Mouse (Mus musculus) macrophage (primary cell): ENCODE measurements around the gene Slc11a1. TPM values are rescaled to one million over a fixed set of nuclear protein-coding genes. Genes with fewer than 3 reads are reported as not detected.
A peak's percentile ranks its signal among the peaks of the same experiment; 100 is the strongest.
"Not testable (repeated sequence)": the region's sequence is repeated elsewhere in the genome, so short reads cannot be mapped to it uniquely, and the experiment has no call there.

Experiments used
- H3K27ac ChIP-seq: fragments of 350-480 bp; formaldehyde crosslinking; 2 replicates; pipeline ENCODE4 v1.9.0; 2021
- H3K36me3 ChIP-seq: fragments of 350-480 bp; formaldehyde crosslinking; 2 replicates; pipeline ENCODE4 v1.9.0; 2021; ENCODE audit errors: inconsistent target
- H3K4me3 ChIP-seq: fragments of 350-480 bp; formaldehyde crosslinking; 2 replicates; pipeline ENCODE4 v1.9.0; 2021; ENCODE audit errors: inconsistent target
- H3K79me2 ChIP-seq: fragments of 350-480 bp; formaldehyde crosslinking; 2 replicates; pipeline ENCODE4 v1.9.0; 2021; ENCODE audit errors: inconsistent target
- WGBS: methylation state at CpG from one replicate; pipeline ENCODE4 v1.1.7; 2026; ENCODE audit warnings: inconsistent platforms; ENCODE audit not compliant: missing documents; 5-methylcytosine and 5-hydroxymethylcytosine counted together
- polyA plus RNA-seq: library from polyadenylated mRNA; stranded (reverse); fragments of 250-400 nt; gene quantifications from 3 replicates; pipeline ENCODE4 v1.2.4, GENCODE M21; 2018; ENCODE audit warnings: inconsistent platforms

Slc11a1 gene
- polyA plus RNA-seq, 1 experiment from 2014 or later = 467 TPM

DNA sequence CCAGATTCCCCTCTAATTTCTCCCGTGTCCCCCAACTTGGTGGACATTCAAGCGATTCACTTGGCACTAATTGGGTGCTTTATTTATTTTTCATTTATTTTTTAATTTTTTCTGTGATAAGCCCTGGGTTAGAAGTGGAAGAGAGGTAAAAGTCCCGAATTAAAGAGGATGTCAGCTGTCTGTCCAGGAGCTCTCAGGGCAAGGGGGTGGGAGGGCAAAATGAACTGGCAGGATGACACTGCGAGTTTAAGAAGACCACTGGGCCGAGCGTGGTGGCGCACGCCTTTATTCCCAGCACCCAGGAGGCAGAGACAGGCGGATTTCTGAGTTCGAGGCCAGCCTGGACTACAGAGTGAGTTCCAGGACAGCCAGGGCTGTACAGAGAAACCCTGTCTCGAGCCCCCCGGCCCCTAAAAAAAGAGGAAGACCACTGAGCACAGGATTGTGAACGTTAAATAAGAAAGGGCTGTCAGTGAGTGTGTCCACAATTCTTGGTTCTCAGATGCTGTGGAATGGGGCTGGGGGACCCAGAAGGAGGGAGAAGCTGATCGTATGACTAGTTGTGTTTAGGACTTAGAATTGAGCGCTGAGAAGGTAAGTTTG, 12.5 kb downstream of the Slc11a1 start:
- peak overlapping the region; percentile 88 for H3K27ac ChIP-seq
- peak overlapping the region; percentile 36 for H3K4me3 ChIP-seq
- peaks cover 27% of the 10 kb centered on the region for H3K36me3 ChIP-seq
- WGBS = 31% methylated on average over 15 of the region's 15 CpGs
- H3K79me2 ChIP-seq = peaks cover 4% of the 10 kb centered on the region

DNA sequence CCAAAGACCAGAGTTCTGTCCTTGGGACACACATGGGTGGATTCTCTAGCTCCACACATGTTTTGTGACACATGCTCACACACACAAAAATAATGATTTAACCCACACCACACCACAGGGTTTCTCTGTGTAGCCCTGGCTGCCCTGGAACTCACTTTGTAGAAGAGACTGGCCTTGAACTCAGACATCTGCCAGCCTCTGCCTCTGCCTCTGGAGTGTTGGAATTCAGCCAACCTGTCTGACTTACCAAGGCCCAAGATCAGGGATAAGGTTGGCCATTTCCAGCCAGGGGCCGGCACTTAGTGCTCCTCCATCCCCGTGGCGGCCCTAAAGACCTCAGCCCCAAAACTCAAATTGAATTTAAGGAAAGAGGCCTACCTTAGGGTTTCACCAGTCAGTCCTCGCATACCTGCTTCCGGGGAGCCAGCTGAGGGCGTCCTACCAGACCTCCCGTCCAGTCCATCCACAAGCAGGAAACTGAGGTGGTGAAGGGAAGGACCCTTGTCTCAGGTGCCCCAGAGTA, 13.5 kb downstream of the Slc11a1 start:
- peaks cover 14% of the 10 kb centered on the region for H3K79me2 ChIP-seq
- peaks cover 21% of the 10 kb centered on the region for H3K36me3 ChIP-seq
- H3K27ac ChIP-seq = no peak overlapping the region
- WGBS = 91% methylated on average over 7 of the region's 7 CpGs
- no peak overlapping the region for H3K4me3 ChIP-seq

DNA sequence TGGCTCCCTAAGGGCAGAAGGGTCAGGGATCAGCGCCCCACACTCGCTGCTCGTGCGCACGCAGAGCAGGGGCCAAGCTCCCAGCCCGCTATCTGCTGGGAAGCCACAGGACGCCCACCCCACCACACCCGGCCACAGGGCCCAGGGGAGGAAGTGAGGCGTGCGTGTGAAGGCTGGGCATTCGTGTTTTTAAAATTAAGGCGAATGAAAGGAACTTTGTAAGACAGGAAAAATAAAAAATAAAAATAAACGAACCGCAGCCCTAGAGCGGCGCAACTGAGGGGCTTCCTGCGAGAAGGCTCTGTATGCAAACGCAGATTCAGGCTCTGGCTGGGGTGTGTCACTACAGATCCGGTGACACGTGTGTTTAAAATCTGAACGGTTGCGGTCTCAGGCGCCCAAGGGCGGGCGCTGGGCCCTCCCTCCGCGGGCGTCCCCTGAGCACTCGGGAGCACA, 14.9 kb downstream of the Slc11a1 start:
- Histone ChIP-seq H3K79me2 (peaks cover 28% of the 10 kb centered on the region), H3K36me3 (peaks cover 21% of the 10 kb centered on the region), H3K4me3 (peak overlapping the region; percentile 28; the same call in 1 of the 2 replicates), H3K27ac (peak overlapping the region; percentile 69)
- 9% methylated on average over 27 of the region's 29 CpGs for WGBS

DNA sequence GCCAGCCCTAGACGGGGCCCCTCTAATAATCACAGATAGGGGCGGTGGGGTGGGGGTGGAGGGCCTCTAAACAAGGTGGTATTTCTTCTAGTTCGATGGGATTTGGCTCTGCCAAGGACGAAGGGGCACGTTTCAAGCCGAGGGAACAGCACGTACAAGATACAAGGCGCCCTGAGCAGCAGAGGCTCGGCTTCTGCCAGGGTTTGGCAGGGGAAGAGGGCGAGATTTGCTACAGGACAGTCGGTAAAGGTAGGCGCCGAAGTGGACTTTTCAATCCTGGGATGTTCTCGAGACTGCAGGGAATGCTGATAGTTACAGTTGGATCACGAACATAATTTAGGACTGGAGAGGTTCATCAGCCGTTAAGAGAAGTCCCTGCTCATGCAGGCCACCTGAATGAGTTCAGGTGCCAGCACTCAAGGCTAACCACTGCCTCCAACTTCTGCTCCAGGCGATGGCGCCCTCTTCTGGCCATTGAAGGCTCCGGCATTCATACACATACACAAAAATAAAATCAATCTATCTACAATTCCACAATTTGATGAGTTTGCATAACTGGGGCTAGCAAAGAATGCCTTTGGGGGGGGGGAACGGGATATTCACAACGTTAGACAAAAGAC, 15.4 kb downstream of the Slc11a1 start:
- H3K4me3 ChIP-seq = peak overlapping the region; percentile 28
- peaks cover 33% of the 10 kb centered on the region for H3K79me2 ChIP-seq
- peaks cover 17% of the 10 kb centered on the region for H3K36me3 ChIP-seq
- 8% methylated on average over 21 of the region's 21 CpGs for WGBS
- H3K27ac ChIP-seq = peak overlapping the region; percentile 69

GRCm38 (mm10) chr1:74390924-74391748, 16.1 kb downstream of the Slc11a1 start, which contains the start of gene Ctdsp1:
Gene Ctdsp1, plus strand, starts transcription at chr1:74391509.
- WGBS = 3% methylated on average over 49 of the region's 51 CpGs
- peak within 1 kb of the TSS; percentile 81 for H3K27ac ChIP-seq
- peaks cover 14% of the 10 kb centered on the region for H3K36me3 ChIP-seq
- peaks cover 33% of the 10 kb centered on the region for H3K79me2 ChIP-seq
- H3K4me3 ChIP-seq = peak within 1 kb of the TSS; percentile 58

GRCm38 (mm10) chr1:74391844-74392441, 16.9 kb downstream of the Slc11a1 start:
- under 1% methylated on average over 54 of the region's 63 CpGs for WGBS
- Histone ChIP-seq H3K36me3 (peaks cover 14% of the 10 kb centered on the region), H3K27ac (peak overlapping the region; percentile 81), H3K4me3 (peak overlapping the region; percentile 58), H3K79me2 (peaks cover 33% of the 10 kb centered on the region)

DNA sequence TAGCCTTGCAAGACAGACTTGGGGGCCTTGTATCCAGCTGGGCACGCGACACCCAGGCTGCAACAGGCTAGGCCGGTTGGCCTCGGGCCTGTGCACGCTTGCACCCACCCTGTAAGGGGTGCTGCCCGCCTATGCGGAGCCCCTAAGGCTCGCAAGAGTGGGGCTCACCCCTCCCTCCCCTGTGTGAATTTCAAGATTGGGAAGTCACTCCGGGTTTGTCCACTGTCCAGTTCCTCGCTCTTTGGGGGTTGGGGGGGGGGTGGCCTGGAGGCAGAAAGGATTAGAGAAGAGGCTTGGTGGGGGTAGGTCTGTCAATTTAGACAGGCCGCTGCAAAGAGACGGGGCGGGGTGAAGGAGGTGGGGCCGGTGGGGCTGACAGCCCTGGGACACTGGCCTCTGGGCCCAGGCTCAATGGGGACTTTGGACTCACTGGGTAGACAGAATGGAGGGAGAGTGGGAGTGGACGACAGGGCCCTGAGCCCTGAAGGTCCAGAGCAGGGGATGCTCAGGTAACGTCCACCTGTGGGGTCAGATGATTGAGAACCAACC, 17.5 kb downstream of the Slc11a1 start:
- Histone ChIP-seq H3K27ac (peak overlapping the region; percentile 81), H3K79me2 (peaks cover 33% of the 10 kb centered on the region), H3K4me3 (peak overlapping the region; percentile 58), H3K36me3 (peaks cover 14% of the 10 kb centered on the region)
- WGBS = 3% methylated on average over 15 of the region's 16 CpGs

GRCm38 (mm10) chr1:74393010-74393409, 18.0 kb downstream of the Slc11a1 start:
- Histone ChIP-seq H3K79me2 (peaks cover 33% of the 10 kb centered on the region), H3K27ac (peak overlapping the region; percentile 81), H3K4me3 (peak overlapping the region; percentile 58), H3K36me3 (peaks cover 14% of the 10 kb centered on the region)
- WGBS = 23% methylated on average over 7 of the region's 7 CpGs

- H3K4me3 ChIP-seq = no peak overlapping the region
- H3K27ac ChIP-seq = no peak overlapping the region
- WGBS = 92% methylated on average over 7 of the region's 9 CpGs
- H3K36me3 ChIP-seq = peaks cover 14% of the 10 kb centered on the region
- H3K79me2 ChIP-seq = peaks cover 33% of the 10 kb centered on the region
Measured at GRCm38 (mm10) chr1:74393697-74394096, 18.7 kb downstream of the Slc11a1 start.

DNA sequence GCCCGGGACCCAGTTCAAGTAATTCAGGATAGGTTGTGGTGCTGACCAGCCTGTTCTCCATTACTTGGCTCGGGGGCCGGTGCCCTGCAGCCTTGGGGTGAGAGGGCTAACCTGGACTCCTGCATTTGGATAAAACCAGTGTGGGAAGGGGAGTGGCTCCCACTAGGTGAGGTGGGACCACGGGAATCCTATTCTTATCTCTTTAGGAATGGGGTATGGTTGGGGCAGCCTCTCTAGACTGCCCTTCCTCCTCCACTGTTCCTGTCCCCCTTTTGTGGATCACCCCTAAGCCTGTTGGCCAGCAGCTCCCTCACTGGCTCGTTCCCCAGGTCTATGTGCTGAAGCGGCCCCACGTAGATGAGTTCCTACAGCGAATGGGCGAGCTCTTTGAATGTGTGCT, 19.3 kb downstream of the Slc11a1 start:
- Histone ChIP-seq H3K36me3 (peaks cover 14% of the 10 kb centered on the region), H3K79me2 (peaks cover 33% of the 10 kb centered on the region), H3K4me3 (no peak overlapping the region), H3K27ac (no peak overlapping the region)
- 97% methylated on average over 9 of the region's 9 CpGs for WGBS

DNA sequence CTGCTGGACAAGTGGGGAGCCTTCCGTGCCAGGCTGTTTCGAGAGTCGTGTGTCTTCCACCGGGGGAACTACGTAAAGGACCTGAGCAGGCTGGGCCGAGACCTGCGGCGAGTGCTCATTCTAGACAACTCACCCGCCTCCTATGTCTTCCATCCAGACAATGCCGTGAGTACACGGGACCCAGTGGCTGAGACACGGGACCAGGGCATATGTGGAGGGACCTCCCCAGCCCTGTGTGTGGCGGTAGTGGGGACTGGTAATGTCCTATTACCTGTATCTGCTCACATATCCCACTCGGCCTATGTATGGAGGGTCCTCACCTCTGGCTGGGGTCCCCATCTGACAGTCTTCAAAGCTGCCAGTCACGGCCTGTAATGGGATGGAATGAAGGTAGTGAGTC, 19.9 kb downstream of the Slc11a1 start:
- Histone ChIP-seq H3K27ac (no peak overlapping the region), H3K36me3 (peaks cover 14% of the 10 kb centered on the region), H3K4me3 (no peak overlapping the region), H3K79me2 (peaks cover 33% of the 10 kb centered on the region)
- 95% methylated on average over 12 of the region's 15 CpGs for WGBS

DNA sequence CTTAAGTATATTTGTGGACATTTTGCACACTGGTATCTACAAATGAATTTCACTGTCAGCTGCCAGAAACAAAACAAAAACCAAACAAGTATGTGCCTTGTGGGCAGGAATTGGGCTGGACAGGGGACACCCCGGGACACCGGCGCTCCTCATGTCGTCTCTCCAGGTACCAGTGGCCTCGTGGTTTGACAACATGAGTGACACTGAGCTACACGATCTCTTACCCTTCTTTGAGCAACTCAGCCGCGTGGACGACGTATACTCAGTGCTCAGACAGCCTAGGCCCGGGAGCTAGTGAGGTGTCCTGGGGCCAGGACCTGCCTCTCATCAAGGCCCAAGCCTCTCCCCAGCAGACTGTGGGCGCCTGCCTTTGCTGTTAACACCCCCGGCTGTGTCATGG, 20.3 kb downstream of the Slc11a1 start:
- no peak overlapping the region for H3K4me3 ChIP-seq
- peaks cover 33% of the 10 kb centered on the region for H3K79me2 ChIP-seq
- 91% methylated on average over 10 of the region's 13 CpGs for WGBS
- no peak overlapping the region for H3K27ac ChIP-seq
- H3K36me3 ChIP-seq = peaks cover 14% of the 10 kb centered on the region

DNA sequence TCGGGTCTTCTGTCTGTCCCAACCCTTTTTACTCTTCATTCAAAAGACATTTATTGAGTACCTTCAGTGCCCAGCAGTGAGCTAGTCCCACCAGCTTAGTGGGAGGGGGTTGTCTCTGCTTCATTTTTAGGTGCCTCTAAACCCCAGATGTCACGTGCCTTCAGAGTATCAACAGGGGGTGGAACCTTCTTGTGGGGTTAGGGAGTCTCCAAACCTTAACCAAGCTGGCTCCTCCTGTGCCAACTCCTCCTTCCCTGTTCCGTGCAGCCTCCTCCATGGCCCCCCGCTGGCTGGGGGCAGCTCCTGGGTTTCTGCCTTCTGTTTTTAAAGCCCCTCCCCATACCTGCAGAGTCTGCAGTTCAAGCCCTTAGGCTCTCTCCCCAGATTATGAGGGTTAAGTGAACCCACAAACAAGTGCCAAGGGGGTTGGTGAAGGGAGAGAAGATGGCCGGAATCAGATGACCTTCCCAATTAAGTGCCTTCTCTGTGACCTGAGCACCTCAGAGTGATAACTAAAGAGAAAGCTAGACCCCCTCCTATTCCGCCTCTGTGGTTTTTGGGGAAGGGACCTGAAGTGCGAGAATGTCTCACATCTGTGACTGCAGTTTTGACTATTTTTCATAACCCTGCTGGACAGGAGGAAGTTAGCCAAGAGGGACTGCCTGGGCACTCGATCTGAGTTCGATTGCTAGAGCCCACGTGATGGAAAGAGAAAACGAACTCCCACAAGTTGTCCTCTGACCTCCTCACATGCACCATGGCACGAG, 21.6 kb downstream of the Slc11a1 start:
- Histone ChIP-seq H3K27ac (peak overlapping the region; percentile 87), H3K79me2 (peaks cover 33% of the 10 kb centered on the region), H3K36me3 (peaks cover 14% of the 10 kb centered on the region)
- 5% methylated on average over 7 of the region's 12 CpGs for WGBS
- H3K4me3 ChIP-seq = not testable (repeated sequence)
